Mouse (Mus musculus): ENCODE data around the gene Pxdc1. TPM values are rescaled to one million over a fixed set of nuclear protein-coding genes. Genes with fewer than 3 reads are reported as not detected.

Pxdc1 gene
- polyA plus RNA-seq, 1 experiment from 2014 or later = 19.9 TPM

DNA sequence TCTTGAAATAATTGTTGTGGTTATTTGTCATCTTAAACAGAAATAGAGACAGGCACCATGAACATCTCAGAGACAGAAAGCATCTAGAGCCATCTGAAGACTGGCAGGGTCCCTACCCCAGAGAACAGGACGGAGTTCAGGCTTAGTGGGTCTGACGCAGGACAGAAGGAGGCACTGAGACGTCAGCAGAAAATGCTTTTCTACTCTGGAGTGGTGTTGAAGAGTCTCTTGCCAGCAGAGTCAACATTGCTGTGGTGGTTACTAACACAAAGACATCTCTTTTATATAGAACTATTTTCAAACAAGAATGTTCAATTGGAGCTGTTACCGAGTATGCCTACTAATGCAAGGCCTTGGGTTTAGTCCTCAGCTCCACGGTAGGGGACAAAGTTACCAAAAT lies 20.1 kb upstream of the Pxdc1 start:
- Histone ChIP-seq H3K9me3 (replicated peaks) (no peaks in the 10 kb centered on the region), H3K4me1 (replicated peaks) (peaks cover 6% of the 10 kb centered on the region; the same call in 1 of the 2 replicates), H3K4me3 (no peak overlapping the region), H3K27ac (no peak overlapping the region), H3K4me2 (no peak overlapping the region), H3K36me3 (no peaks in the 10 kb centered on the region), H3K9ac (no peak overlapping the region), H3K27me3 (no peaks in the 10 kb centered on the region)
- ATAC-seq (replicated peaks; ENCODE audit: insufficient number of reproducible peaks, insufficient read depth, low FRiP score, low read depth) = no peak
- WGBS = 83% methylated on average over 5 of the region's 5 CpGs

GRCm38 (mm10) chr13:34669919-34670865 lies 16.9 kb upstream of the Pxdc1 start:
- Histone ChIP-seq H3K4me2 (no peak overlapping the region), H3K9ac (no peak overlapping the region), H3K4me3 (no peak overlapping the region), H3K27me3 (no peaks in the 10 kb centered on the region), H3K36me3 (no peaks in the 10 kb centered on the region), H3K4me1 (replicated peaks) (no peaks in the 10 kb centered on the region), H3K9me3 (replicated peaks) (no peaks in the 10 kb centered on the region), H3K27ac (no peak overlapping the region)
- no peak for ATAC-seq (replicated peaks; ENCODE audit: insufficient number of reproducible peaks, insufficient read depth, low FRiP score, low read depth)
- WGBS = 67% methylated on average over 16 of the region's 16 CpGs

DNA sequence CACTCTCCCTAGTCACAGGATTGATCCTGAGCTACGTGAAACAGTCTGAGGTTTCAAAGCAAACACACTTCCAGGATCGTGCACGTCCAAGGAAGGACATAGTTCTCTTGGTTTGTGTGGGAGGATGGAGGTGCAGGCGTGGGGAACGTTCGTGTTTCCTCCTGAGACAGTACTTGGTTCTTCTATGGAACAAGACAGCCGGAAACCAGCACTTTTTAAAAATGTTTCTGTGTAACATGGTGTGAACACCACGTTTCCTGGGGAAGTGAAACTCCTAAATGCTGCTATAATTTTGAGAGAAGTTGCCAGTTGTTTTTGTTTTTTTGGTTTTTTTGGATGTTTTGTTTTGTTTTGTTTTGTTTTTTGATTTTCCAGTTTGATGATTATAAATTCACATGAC lies 13.9 kb upstream of the Pxdc1 start:
- Histone ChIP-seq H3K4me1 (replicated peaks) (no peaks in the 10 kb centered on the region), H3K4me2 (no peak overlapping the region), H3K36me3 (no peaks in the 10 kb centered on the region), H3K9ac (no peak overlapping the region), H3K4me3 (no peak overlapping the region), H3K27me3 (no peaks in the 10 kb centered on the region), H3K27ac (no peak overlapping the region), H3K9me3 (replicated peaks) (no peaks in the 10 kb centered on the region)
- ATAC-seq (replicated peaks; ENCODE audit: insufficient number of reproducible peaks, insufficient read depth, low FRiP score, low read depth) = no peak
- WGBS = 66% methylated on average over 8 of the region's 8 CpGs

GRCm38 (mm10) chr13:34665074-34665473 lies 11.8 kb upstream of the Pxdc1 start:
- no peaks in the 10 kb centered on the region for H3K27me3 ChIP-seq
- no peak for ATAC-seq (replicated peaks; ENCODE audit: insufficient number of reproducible peaks, insufficient read depth, low FRiP score, low read depth)
- H3K4me3 ChIP-seq = no peak overlapping the region
- no peak overlapping the region for H3K9ac ChIP-seq
- no peaks in the 10 kb centered on the region for H3K4me1 ChIP-seq (replicated peaks)
- H3K4me2 ChIP-seq = no peak overlapping the region
- H3K27ac ChIP-seq = no peak overlapping the region
- no peaks in the 10 kb centered on the region for H3K9me3 ChIP-seq (replicated peaks)
- no peaks in the 10 kb centered on the region for H3K36me3 ChIP-seq
- 85% methylated on average over 4 of the region's 4 CpGs for WGBS

- no peak for ATAC-seq (replicated peaks; ENCODE audit: insufficient number of reproducible peaks, insufficient read depth, low FRiP score, low read depth)
- Histone ChIP-seq H3K4me2 (no peak overlapping the region), H3K36me3 (no peaks in the 10 kb centered on the region), H3K4me3 (no peak overlapping the region), H3K9ac (no peak overlapping the region), H3K4me1 (replicated peaks) (no peaks in the 10 kb centered on the region), H3K27ac (no peak overlapping the region), H3K27me3 (no peaks in the 10 kb centered on the region), H3K9me3 (replicated peaks) (no peaks in the 10 kb centered on the region)
- WGBS = 73% methylated on average over 6 of the region's 6 CpGs
Measured at GRCm38 (mm10) chr13:34663762-34664161, 10.5 kb upstream of the Pxdc1 start.

DNA sequence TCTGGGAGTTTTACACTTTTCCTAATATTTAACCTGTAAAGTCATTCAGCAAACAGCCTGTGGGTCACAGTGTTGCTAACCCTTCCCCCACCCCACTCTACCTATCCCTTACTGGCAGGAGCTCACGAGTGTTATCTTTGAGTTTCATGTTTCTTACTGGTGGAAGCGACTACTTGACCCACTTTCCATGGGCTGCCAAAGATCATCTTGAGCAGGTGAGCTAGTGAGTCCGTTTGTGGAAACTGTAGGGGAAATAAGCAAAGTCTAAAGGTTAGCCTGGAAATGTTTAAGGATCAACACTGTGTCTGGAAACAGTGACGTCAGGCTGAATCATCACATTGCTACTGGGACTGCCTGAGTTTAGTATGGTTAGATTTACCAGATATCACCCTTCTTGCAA lies 6.2 kb upstream of the Pxdc1 start:
- H3K36me3 ChIP-seq = no peaks in the 10 kb centered on the region
- 36% methylated on average over 4 of the region's 4 CpGs for WGBS

GRCm38 (mm10) chr13:34656351-34656750 lies 3.1 kb upstream of the Pxdc1 start:
- Histone ChIP-seq H3K27ac (no peak overlapping the region), H3K9ac (no peak overlapping the region), H3K4me2 (no peak overlapping the region), H3K4me1 (replicated peaks) (peaks cover 15% of the 10 kb centered on the region), H3K9me3 (replicated peaks) (no peaks in the 10 kb centered on the region), H3K36me3 (no peaks in the 10 kb centered on the region), H3K27me3 (no peaks in the 10 kb centered on the region), H3K4me3 (no peak overlapping the region)
- no peak for ATAC-seq (replicated peaks; ENCODE audit: insufficient number of reproducible peaks, insufficient read depth, low FRiP score, low read depth)
- WGBS = 69% methylated on average over 5 of the region's 5 CpGs

More for the DNA sequence above, 6.2 kb upstream of the Pxdc1 start:
- Histone ChIP-seq H3K27ac (no peak overlapping the region), H3K9ac (no peak overlapping the region), H3K27me3 (no peaks in the 10 kb centered on the region), H3K4me3 (no peak overlapping the region), H3K9me3 (replicated peaks) (no peaks in the 10 kb centered on the region), H3K4me2 (no peak overlapping the region), H3K4me1 (replicated peaks) (no peaks in the 10 kb centered on the region)
- ATAC-seq (replicated peaks; ENCODE audit: insufficient number of reproducible peaks, insufficient read depth, low FRiP score, low read depth) = no peak

- Histone ChIP-seq H3K36me3 (no peaks in the 10 kb centered on the region), H3K27ac (peak overlapping the region; percentile 88), H3K4me2 (peak overlapping the region; percentile 92), H3K27me3 (peaks cover 4% of the 10 kb centered on the region; the same call in 1 of the 2 replicates), H3K9me3 (replicated peaks) (no peaks in the 10 kb centered on the region), H3K4me1 (replicated peaks) (peaks cover 46% of the 10 kb centered on the region), H3K4me3 (peak overlapping the region; percentile 67), H3K9ac (peak overlapping the region; percentile 74)
- ATAC-seq (replicated peaks; ENCODE audit: insufficient number of reproducible peaks, insufficient read depth, low FRiP score, low read depth) = peak; percentile 76
- under 1% methylated on average over 104 of the region's 105 CpGs for WGBS
Measured at GRCm38 (mm10) chr13:34652353-34653241, 689 bp downstream of the Pxdc1 start.

DNA sequence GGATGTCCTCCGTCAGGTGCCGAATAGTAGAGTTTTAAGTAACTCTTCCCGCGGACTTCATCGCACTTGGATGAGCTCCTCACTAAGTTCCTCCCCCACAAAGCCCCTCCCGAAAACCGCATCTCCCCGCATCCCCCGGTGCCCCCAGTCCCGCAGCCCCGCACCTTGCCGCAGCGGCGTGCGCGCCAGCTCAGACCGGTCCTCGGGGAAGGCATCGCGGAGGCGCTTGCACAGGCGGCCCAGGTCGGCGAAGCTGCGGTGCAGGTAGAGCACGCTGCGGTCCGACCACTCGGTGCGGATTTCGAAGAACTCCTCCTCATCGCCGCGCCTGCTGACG lies 1.3 kb downstream of the Pxdc1 start:
- Histone ChIP-seq H3K4me3 (peak overlapping the region; percentile 67), H3K36me3 (no peaks in the 10 kb centered on the region), H3K27ac (peak overlapping the region; percentile 88), H3K9ac (peak overlapping the region; percentile 74), H3K27me3 (peaks cover 6% of the 10 kb centered on the region; the same call in 1 of the 2 replicates), H3K4me1 (replicated peaks) (peaks cover 52% of the 10 kb centered on the region), H3K9me3 (replicated peaks) (no peaks in the 10 kb centered on the region), H3K4me2 (peak overlapping the region; percentile 92)
- ATAC-seq (replicated peaks; ENCODE audit: insufficient number of reproducible peaks, insufficient read depth, low FRiP score, low read depth) = peak; percentile 7; the same call in 1 of the 2 replicates
- under 1% methylated on average over 35 of the region's 35 CpGs for WGBS

DNA sequence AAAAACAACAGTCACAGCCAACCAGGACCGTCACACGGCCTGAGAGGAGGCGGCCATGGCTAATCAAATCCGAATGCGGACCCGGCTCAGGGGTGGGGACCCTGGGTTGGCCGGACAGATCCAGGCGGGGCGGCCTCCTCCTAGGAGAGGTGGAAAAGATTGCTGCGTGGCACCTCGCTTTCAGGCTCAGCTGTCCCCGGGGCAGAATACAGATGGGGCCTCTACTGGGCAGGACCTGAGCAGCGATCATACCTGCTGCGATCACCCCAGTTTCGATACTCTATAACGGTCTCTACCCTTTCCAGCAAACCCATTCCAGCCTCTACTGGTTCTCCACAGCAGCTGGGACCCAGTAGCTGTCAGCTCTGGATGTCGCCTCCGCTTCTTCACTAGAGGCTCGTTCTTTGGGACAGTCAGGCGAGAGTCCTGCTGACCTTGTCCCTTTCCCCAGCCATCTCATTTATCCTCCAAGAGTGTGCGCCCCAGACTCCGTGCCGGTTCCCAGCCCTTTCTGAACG lies 1.8 kb downstream of the Pxdc1 start:
- WGBS = 4% methylated on average over 24 of the region's 24 CpGs
- H3K4me1 ChIP-seq (replicated peaks) = peaks cover 56% of the 10 kb centered on the region
- ATAC-seq (replicated peaks; ENCODE audit: insufficient number of reproducible peaks, insufficient read depth, low FRiP score, low read depth) = peak; percentile 12; the same call in 1 of the 2 replicates
- peak overlapping the region; percentile 67 for H3K4me3 ChIP-seq
- H3K4me2 ChIP-seq = peak overlapping the region; percentile 92
- no peaks in the 10 kb centered on the region for H3K36me3 ChIP-seq
- H3K9me3 ChIP-seq (replicated peaks) = no peaks in the 10 kb centered on the region
- H3K27me3 ChIP-seq = peaks cover 6% of the 10 kb centered on the region; the same call in 1 of the 2 replicates
- peak overlapping the region; percentile 74 for H3K9ac ChIP-seq
- H3K27ac ChIP-seq = peak overlapping the region; percentile 88

DNA sequence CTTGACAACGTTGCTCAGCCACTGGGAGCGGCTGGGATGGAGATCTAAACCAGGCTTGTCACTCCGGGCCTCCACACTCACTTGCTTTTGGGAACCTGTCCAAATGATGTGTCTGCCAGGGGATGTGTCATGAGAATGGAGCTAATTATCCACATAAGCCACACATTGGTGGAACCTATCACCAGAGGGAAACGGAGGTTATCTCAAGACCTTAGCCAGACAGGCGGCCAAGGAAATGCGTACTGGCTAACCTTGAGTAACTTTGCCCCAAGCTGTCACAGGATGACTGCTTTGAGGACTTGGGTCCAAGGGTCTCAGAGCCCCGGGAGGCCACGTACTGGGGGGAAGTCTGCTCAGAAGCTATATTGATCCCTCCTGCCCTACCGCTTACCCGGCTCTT lies 2.3 kb downstream of the Pxdc1 start:
- peaks cover 61% of the 10 kb centered on the region for H3K4me1 ChIP-seq (replicated peaks)
- peak; percentile 5; the same call in 1 of the 2 replicates for ATAC-seq (replicated peaks; ENCODE audit: insufficient number of reproducible peaks, insufficient read depth, low FRiP score, low read depth)
- 14% methylated on average over 10 of the region's 10 CpGs for WGBS
- H3K4me2 ChIP-seq = peak overlapping the region; percentile 92
- peak overlapping the region; percentile 67 for H3K4me3 ChIP-seq
- H3K36me3 ChIP-seq = no peaks in the 10 kb centered on the region
- H3K9me3 ChIP-seq (replicated peaks) = no peaks in the 10 kb centered on the region
- H3K9ac ChIP-seq = peak overlapping the region; percentile 74
- peaks cover 6% of the 10 kb centered on the region; the same call in 1 of the 2 replicates for H3K27me3 ChIP-seq
- peak overlapping the region; percentile 88 for H3K27ac ChIP-seq
